Mouse (Mus musculus): ENCODE measurements around the gene Krt84.

DNA sequence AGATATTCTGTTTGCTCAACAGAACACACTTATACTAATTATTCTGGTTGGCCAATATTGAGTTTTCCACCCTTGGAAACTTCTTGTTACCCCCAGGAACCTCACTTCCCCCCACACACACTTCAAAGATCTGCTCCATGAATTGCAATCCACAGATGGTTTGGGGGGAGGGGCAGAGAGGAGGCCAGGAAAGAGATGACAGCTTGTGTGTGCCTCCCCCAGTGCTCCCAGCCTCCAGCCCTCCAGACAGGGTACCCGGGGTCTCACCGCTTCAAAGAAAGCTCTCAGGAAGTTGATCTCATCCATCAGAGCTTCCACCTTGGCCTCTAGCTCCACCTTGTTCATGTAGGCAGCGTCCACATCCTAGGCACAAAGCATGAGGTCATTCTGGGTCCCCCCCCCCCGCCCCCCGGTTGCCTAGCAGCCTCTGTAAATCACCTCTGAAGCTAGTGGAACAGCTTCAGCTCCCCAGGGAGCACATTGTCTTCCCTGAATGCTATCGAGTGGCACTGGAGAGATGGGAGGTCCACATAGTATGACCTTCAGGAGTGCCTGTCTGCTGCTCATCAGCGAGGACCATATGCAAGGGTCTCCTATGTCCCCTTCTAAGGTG, 25.5 kb upstream of the Krt84 start:
- no peak for TF ChIP-seq CTCF (IDR thresholded peaks at IDR 0.05; ENCODE audit: low read depth)
- no peak for TF ChIP-seq EP300 (IDR thresholded peaks at IDR 0.05; ENCODE audit: low read depth)
